Mouse (Mus musculus) MEL-GATA-1-ER (cell line): ENCODE measurements around the gene Gm4707.
"Not testable (repeated sequence)": the region's sequence is repeated elsewhere in the genome, so short reads cannot be mapped to it uniquely, and the experiment has no call there.

Source experiments
- DNase-seq: peaks from one replicate; pipeline ENCODE4 v3.0.0-alpha.2; 2012; ENCODE audit warnings: low read depth; ENCODE audit errors: extremely low read depth

The Gm4707 gene

GRCm38 (mm10) chr17:71444718-71445117 lies 15.0 kb downstream of the Gm4707 start:
- no peak for DNase-seq

- no peak for DNase-seq
Observed at GRCm38 (mm10) chr17:71444126-71444525, 15.6 kb downstream of the Gm4707 start.

- DNase-seq = no peak
Observed at GRCm38 (mm10) chr17:71443273-71443672, 16.4 kb downstream of the Gm4707 start.

GRCm38 (mm10) chr17:71422502-71422901 lies 37.2 kb downstream of the Gm4707 start:
- DNase-seq = not testable (repeated sequence)

- DNase-seq = not testable (repeated sequence)
Observed at GRCm38 (mm10) chr17:71419448-71419847, 40.3 kb downstream of the Gm4707 start.

GRCm38 (mm10) chr17:71417008-71417407 lies 42.7 kb downstream of the Gm4707 start:
- no peak for DNase-seq
